Mouse (Mus musculus) limb, embryonic 11.5 days (tissue): ENCODE results near the gene Tdp1. TPM values are rescaled to one million over a fixed set of nuclear protein-coding genes. Genes with fewer than 3 reads are reported as not detected.

Experiments used
- ATAC-seq: fragments of 200-750 bp; cut with Nextera tagmentation; 2 replicates; pipeline ENCODE4 v1.8.0; 2017; ENCODE audit warnings: low read depth; ENCODE audit not compliant: insufficient number of reproducible peaks, low FRiP score, low TSS enrichment
- DNase-seq: peaks from one replicate; pipeline ENCODE4 v3.0.0-alpha.2; 2015; ENCODE audit warnings: low spot score
- H3K27ac ChIP-seq: fragments of 300-500 bp; sonication (generic); replicated peaks from 2 replicates; pipeline ENCODE4 v1.5.1; 2014; ENCODE audit warnings: low read depth, mild to moderate bottlenecking, low read length
- H3K27me3 ChIP-seq: fragments of 300-500 bp; sonication (generic); 2 replicates; pipeline ENCODE4 v1.6.1; 2014; ENCODE audit warnings: mild to moderate bottlenecking, low read length, mixed read lengths; ENCODE audit not compliant: control insufficient read depth, insufficient read depth
- H3K36me3 ChIP-seq: fragments of 300-500 bp; sonication (generic); 2 replicates; pipeline ENCODE4 v1.6.1; 2014; ENCODE audit warnings: mild to moderate bottlenecking, low read length, moderate library complexity, mixed read lengths; ENCODE audit not compliant: control insufficient read depth, insufficient read depth
- H3K4me1 ChIP-seq: fragments of 300-500 bp; sonication (generic); 2 replicates; pipeline ENCODE4 v1.6.1; 2014; ENCODE audit warnings: low read length, mixed read lengths; ENCODE audit not compliant: control insufficient read depth, insufficient read depth
- H3K4me2 ChIP-seq: fragments of 300-500 bp; sonication (generic); 2 replicates; pipeline ENCODE4 v1.6.1; 2014; ENCODE audit warnings: low read depth, mild to moderate bottlenecking, moderate library complexity; ENCODE audit not compliant: severe bottlenecking
- H3K4me3 ChIP-seq: fragments of 300-500 bp; sonication (generic); 2 replicates; pipeline ENCODE4 v1.5.1; 2014; ENCODE audit warnings: low read depth, low read length
- H3K9ac ChIP-seq: fragments of 300-500 bp; sonication (generic); 2 replicates; pipeline ENCODE4 v1.6.1; 2014; ENCODE audit warnings: mild to moderate bottlenecking, low read length
- H3K9me3 ChIP-seq: fragments of 300-500 bp; sonication (generic); 2 replicates; pipeline ENCODE4 v1.6.1; 2016; ENCODE audit warnings: low read length; ENCODE audit not compliant: control insufficient read depth
- WGBS: fragments of 180-500 bp; shearing (Covaris S2); extraction: QIAGEN DNeasy Blood & Tissue Kit; methylation state at CpG from one replicate; pipeline ENCODE4 v1.1.7; 2014; 5-methylcytosine and 5-hydroxymethylcytosine counted together
- polyA plus RNA-seq: library from polyadenylated mRNA; unstranded; fragments of >200 nt; fragmentation: Nextera tagmentation; extraction: Ambion mirVana; gene quantifications from 2 replicates; pipeline ENCODE4 v1.2.1, GENCODE M21; 2014

Gene Tdp1
- polyA plus RNA-seq, 1 experiment from 2014 or later, result 77.9 TPM

DNA sequence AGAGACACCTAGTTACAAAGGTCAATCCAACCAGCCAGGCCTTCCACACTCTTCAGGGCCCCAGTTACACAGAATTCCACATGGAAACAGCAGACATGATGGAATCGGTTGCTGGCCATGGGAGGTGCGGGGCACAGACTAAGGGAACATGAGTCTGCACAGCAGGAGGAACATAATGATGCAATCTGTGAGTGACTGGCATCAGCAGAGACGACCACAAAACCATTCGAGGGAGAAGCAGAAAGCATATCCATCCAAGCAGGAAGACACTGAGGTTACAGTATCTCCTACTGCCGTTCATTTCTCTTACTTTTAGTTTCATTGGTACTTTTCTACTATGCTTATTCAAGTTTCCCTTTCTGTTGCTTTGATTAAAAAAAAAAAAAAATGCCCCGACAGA lies 9.7 kb upstream of the Tdp1 start:
- Histone ChIP-seq H3K4me3 (no peak overlapping the region), H3K36me3 (no peaks in the 10 kb centered on the region), H3K4me2 (no peak overlapping the region), H3K9ac (no peak overlapping the region), H3K27ac (no peak overlapping the region), H3K27me3 (no peaks in the 10 kb centered on the region), H3K4me1 (no peaks in the 10 kb centered on the region), H3K9me3 (no peaks in the 10 kb centered on the region)
- DNase-seq (no peak), ATAC-seq (no peak)
- 83% methylated on average over 6 of the region's 6 CpGs for WGBS

- under 1% methylated on average over 38 of the region's 38 CpGs for WGBS
- no peaks in the 10 kb centered on the region for H3K27me3 ChIP-seq
- DNase-seq (peak; percentile 96), ATAC-seq (peak; percentile 93)
- H3K4me3 ChIP-seq, result peak overlapping the region; percentile 83
- H3K9me3 ChIP-seq, result no peaks in the 10 kb centered on the region
- H3K4me2 ChIP-seq, result peak overlapping the region; percentile 64
- H3K36me3 ChIP-seq, result no peaks in the 10 kb centered on the region
- no peak overlapping the region for H3K27ac ChIP-seq
- peak overlapping the region; percentile 92 for H3K9ac ChIP-seq
- H3K4me1 ChIP-seq, result peaks cover 8% of the 10 kb centered on the region; the same call in 1 of the 2 replicates
Measured at GRCm38 (mm10) chr12:99883000-99883712, 1.2 kb upstream of the Tdp1 start.

- 0 out of 2 replicates have a peak, but pooled peaks have one; percentile 7 for ATAC-seq
- Histone ChIP-seq H3K36me3 (no peaks in the 10 kb centered on the region), H3K4me3 (peak overlapping the region; percentile 83), H3K27ac (0 out of 2 replicates have a peak overlapping the region, but pooled peaks have one; percentile 26), H3K4me1 (peaks cover 8% of the 10 kb centered on the region; the same call in 1 of the 2 replicates), H3K27me3 (no peaks in the 10 kb centered on the region), H3K9me3 (no peaks in the 10 kb centered on the region), H3K4me2 (peak overlapping the region; percentile 64), H3K9ac (peak overlapping the region; percentile 92)
- WGBS, result 0% methylated on average over 11 of the region's 11 CpGs
- DNase-seq, result peak; percentile 47
Measured at GRCm38 (mm10) chr12:99883713-99884105, 608 bp upstream of the Tdp1 start.

GRCm38 (mm10) chr12:99885282-99885901 lies 1.1 kb downstream of the Tdp1 start:
- Histone ChIP-seq H3K4me2 (peak overlapping the region; percentile 64), H3K27me3 (no peaks in the 10 kb centered on the region), H3K36me3 (no peaks in the 10 kb centered on the region), H3K4me3 (peak overlapping the region; percentile 83), H3K9me3 (no peaks in the 10 kb centered on the region), H3K27ac (no peak overlapping the region), H3K9ac (peak overlapping the region; percentile 92), H3K4me1 (peaks cover 8% of the 10 kb centered on the region; the same call in 1 of the 2 replicates)
- 53% methylated on average over 8 of the region's 8 CpGs for WGBS
- DNase-seq (no peak), ATAC-seq (no peak)

- no peak overlapping the region for H3K4me3 ChIP-seq
- peaks cover 3% of the 10 kb centered on the region; the same call in 1 of the 2 replicates for H3K36me3 ChIP-seq
- WGBS, result 85% methylated on average over 4 of the region's 4 CpGs
- H3K4me1 ChIP-seq, result no peaks in the 10 kb centered on the region
- no peak overlapping the region for H3K4me2 ChIP-seq
- ATAC-seq, result no peak
- H3K9me3 ChIP-seq, result no peaks in the 10 kb centered on the region
- H3K27ac ChIP-seq, result no peak overlapping the region
- no peaks in the 10 kb centered on the region for H3K27me3 ChIP-seq
- no peak for DNase-seq
- no peak overlapping the region for H3K9ac ChIP-seq
Measured at GRCm38 (mm10) chr12:99897846-99898245, 13.5 kb downstream of the Tdp1 start.

- Histone ChIP-seq H3K4me2 (no peak overlapping the region), H3K4me3 (no peak overlapping the region), H3K9ac (no peak overlapping the region), H3K36me3 (no peaks in the 10 kb centered on the region; the same call in 1 of the 2 replicates), H3K9me3 (no peaks in the 10 kb centered on the region), H3K27me3 (no peaks in the 10 kb centered on the region), H3K27ac (no peak overlapping the region), H3K4me1 (no peaks in the 10 kb centered on the region)
- ATAC-seq (no peak), DNase-seq (no peak)
- 90% methylated on average over 16 of the region's 16 CpGs for WGBS
Measured at GRCm38 (mm10) chr12:99898248-99898870, 14.0 kb downstream of the Tdp1 start.

GRCm38 (mm10) chr12:99899991-99900390 lies 15.7 kb downstream of the Tdp1 start:
- Histone ChIP-seq H3K4me3 (no peak overlapping the region), H3K27me3 (no peaks in the 10 kb centered on the region), H3K4me2 (no peak overlapping the region), H3K36me3 (no peaks in the 10 kb centered on the region), H3K9me3 (no peaks in the 10 kb centered on the region), H3K4me1 (no peaks in the 10 kb centered on the region), H3K27ac (no peak overlapping the region), H3K9ac (no peak overlapping the region)
- ATAC-seq (no peak), DNase-seq (no peak)
- WGBS, result 88% methylated on average over 1 of the region's 3 CpGs

DNA sequence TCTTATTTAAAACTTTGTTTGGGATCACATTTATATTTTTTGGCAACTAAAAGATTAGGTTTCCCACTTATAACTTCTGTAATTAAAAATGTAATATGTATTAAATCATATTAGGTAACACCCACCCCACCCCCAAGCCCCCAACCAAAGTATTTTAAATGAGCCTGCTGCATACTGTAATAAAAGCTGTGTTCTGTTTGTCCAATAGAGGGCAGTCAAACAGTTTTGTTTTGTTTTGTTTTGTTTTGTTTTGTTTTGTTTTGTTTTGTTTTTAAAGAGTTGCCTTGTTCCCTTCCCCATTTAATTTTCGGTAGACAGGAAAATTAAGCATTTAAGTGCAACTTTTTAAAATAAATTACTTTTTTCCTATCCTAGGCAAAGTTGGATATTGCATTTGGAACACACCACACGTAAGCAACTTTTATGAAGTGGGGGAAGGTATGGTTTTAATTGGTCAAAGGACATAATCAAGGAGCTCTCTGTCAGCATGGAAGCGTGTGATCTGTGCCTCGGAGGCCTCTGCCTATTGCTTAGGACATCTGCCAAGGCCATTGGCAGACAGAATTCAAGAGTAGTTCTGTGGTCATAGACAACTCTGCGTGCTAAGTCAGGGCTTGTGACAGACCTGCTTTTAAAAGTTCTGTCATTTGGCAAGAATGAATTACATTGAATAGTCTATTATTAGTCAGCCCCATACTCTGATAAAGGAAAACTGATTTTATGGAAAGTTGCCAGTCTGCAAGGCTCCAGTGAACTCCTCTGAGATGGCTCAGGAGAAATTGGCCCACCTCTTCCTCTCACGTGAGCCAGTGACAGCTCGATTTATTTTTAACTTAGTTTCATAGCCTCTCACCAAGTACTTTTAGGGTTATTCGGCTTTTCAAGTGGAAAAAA lies 17.9 kb downstream of the Tdp1 start:
- Histone ChIP-seq H3K9ac (no peak overlapping the region), H3K4me3 (no peak overlapping the region), H3K27me3 (no peaks in the 10 kb centered on the region), H3K4me2 (no peak overlapping the region), H3K9me3 (no peaks in the 10 kb centered on the region), H3K27ac (no peak overlapping the region), H3K4me1 (no peaks in the 10 kb centered on the region), H3K36me3 (no peaks in the 10 kb centered on the region)
- DNase-seq (no peak), ATAC-seq (no peak)
- WGBS, result 76% methylated on average over 8 of the region's 8 CpGs
